Mouse (Mus musculus) gastrocnemius, postnatal 4 days (tissue): ENCODE measurements around the gene Adgrf4. TPM values are rescaled to one million over a fixed set of nuclear protein-coding genes. Genes with fewer than 3 reads are reported as not detected.

Experiments used
- DNase-seq, 2 experiments: peaks; one replicate each; pipeline ENCODE4 v3.0.0; 2021 to 2022; ENCODE audit warnings: low spot score in 2 of 2, mixed read lengths in 2 of 2
- long read RNA-seq, 2 experiments: library from polyadenylated mRNA; stranded (forward); transcript quantifications; one replicate each; pipeline ENCODE4 v2.0.0; 2021
- total RNA-seq, 2 experiments: library from RNA; stranded (reverse); gene quantifications; 2 replicates each; pipeline ENCODE4 v1.2.3; 2021

The Adgrf4 gene
- under 1 TPM; 0.29 TPM for total RNA-seq
- long read RNA-seq, experiment 1, partial matches to known transcripts: 0 of 1 reads
- long read RNA-seq, experiment 1, other reads (novel, unspliced or antisense): 0 of 1 reads
- long read RNA-seq, experiment 2: 0 reads

DNA sequence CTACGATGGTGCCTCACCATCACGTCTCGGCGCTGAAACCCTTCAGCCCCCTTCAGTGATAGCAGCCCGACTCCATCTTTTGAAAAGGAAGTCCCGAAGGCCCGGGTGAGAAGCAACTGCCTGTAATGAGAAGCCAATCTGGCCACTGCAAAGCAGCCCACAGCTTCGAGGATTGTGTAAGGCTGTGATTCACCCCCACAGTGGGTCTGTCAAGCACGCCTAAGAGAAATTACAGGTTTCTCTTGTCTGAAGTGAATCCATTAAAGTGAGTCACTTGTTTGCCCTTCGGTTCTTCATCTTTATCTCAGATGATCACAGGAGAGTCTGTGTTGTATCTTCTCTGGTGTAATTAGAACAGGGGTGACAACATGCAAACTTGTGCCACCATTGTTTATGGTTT is at the start of gene Adgrf4:
TSS of gene Adgrf4 (minus strand) at position 149 of the 400 bp plus-strand sequence.
- DNase-seq: no peak

DNA sequence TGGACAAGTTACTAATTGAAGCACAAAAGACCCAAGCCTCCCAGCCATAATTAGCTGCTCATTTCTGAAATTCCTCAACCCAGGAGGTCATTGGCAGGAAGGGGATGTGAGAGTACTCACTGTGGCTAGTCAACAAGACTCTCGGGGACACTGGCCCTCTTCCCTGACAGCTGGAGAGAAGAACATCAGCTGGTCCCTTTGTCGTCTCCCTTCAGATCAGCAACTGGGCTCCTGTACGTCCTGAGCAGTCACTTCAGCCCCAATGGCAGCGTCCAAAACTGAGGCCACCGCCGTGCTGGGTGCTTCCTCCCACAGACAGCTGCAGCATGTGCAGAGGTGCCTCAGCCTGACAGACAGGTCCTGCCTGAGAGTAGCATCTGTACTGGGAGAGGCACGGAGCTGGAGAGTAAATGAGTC is 49.7 kb upstream of the Adgrf4 start, which contains the start of gene Adgrf2:
TSS of gene Adgrf2 (minus strand) at position 379 of the 417 bp plus-strand sequence.
- peak in 1 of 2 experiments; percentile 29 for DNase-seq

DNA sequence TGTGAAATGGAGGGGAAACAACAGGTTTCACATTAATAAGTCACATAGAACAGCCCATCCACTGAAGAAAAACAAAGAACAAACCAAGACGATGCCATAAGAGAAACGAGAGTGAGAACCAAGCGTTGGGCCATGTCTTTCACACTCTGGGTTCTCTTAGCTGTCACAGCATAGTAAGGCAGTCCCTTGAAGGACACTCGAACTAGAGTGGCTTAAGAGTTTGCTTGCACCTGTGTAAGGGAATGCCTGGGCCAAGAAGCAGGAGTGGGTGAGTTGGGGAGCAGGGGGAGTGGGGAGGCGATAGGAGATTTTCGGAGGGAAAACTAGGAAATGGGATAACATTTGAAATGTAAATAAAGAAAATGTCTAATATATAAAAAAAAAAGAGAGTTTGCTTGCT is 46.7 kb upstream of the Adgrf4 start:
- DNase-seq: no peak

DNA sequence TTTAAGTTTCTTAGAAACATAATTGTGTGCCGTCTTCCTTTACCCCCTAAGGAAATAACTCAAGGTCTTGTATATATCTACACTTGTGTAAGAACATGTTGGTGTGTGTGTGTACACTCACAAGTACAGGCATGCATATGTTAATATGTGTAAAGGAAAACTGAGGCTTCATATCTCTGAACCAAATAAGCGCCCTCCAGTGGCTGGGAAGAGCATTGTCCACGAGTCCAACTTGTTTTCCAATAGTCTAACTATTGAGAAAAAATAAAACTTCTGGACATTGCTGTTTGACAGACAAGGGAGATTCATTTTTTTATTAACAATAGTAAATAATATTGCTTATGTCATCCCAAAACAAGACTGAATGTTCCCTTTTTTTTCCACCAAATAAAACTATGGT is 25.1 kb upstream of the Adgrf4 start:
- DNase-seq: no peak

DNA sequence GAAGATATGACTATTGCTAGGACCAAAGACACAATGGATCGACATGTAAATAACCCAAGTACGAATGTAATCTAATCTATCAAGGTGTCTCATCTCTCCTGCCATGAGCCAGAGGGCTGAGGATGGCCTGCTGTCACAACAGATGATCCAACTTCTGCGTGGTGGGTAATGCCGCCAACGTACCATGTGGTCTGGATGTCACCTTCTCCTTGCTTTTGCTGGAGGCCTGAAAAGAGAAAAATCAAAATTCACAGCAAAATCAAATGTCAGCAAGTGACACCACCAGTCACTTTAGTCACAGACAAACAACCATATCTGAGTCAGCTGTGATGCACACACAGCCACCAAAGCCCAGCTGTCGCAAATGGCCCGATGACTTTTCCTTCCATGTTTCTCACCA is 22.9 kb upstream of the Adgrf4 start:
- DNase-seq: no peak

DNA sequence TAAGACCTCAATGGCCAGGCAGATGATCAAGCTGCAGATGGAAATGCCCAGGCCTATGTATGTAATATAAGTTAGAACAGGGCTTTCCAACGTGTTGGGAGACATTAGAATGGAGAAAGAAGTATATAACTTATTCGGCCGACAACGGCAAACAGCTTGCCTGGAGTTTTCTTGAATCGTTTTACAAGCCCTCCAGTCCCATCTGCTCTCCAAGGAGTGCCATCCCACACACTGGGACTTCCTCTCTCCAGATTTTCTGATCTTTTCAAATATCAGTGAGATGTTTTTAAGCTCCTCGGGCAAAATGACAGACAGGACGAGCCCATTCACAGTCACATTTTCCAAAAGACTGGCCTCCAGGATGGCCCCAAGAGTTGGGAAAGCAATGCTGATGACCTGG is 18.6 kb upstream of the Adgrf4 start:
- no peak for DNase-seq

DNA sequence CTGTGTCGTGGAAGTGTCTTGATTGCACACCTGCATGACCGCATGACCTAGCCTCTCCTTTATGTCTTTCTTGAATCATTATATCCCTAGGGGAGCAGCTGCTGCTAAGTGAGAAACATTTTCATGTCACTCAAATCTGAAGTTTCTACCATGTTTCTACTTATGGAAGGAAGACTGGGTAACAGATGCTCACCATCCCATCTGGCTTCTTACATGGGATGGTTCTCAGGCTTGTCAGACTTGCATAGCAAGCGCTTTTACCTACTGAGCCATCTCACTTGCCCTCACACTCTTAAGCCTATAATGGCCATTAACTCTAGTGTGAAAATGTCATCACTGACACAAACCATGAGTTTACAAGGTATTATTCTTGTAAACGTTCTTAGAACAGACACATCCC is 13.5 kb upstream of the Adgrf4 start:
- DNase-seq: no peak

DNA sequence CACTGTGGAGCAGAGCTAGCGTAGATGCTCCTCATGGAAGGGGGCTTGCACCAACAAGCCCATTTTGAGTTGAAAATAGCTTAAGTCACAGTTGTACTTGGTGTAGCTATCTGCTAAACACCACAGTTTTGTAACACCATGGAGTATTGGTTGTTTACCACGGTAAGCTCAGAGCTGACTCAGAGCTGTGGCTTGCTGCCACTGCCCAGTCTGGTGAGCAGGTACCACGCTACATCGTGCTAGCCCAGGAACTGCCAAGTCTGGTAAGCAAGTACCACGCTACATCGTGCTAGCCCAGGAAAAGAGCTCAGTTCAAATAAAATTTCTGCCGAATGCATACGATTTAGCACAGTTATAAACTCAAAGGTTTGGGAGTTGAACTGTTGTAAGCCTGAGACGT is 10.1 kb upstream of the Adgrf4 start:
- no peak for DNase-seq

DNA sequence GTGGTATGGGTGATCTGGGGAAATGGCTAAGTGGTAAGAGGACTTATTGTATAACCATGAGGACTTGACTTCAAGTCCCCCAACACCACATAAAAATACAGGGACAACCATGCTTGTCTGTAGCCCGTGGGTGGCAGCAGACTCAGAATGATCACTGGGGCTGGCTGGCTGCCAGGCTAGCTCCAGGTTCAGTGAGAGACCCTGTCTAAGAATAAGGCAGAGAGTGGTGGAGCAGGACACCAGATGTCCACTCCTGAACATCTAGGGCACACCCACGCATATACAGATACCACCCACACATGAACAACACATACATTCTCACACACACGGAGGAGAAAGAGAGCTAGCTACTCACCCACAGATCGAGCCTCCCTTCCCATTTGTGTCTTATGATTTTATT is 2.6 kb upstream of the Adgrf4 start:
- peak in 1 of 2 experiments; percentile 16 for DNase-seq

DNA sequence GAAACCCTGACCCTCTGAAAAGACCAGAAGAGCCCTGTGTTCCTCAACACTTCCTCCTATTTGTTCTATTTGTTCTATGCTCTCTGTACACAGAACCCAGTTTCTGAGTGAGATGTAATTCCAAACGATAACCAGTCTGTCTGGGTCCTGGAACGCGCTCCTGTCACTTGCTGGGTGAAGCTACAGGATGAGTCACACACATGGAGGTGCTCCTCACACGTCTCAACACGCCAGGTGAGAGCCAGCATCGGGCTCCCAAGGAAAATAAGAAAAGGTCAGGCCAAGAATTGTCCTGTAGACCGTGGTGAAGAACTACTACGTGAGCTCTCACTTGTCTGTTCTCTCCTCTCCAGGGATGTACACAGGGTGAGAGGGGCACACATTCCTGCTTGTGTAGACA is 1.6 kb downstream of the Adgrf4 start:
- no peak for DNase-seq

DNA sequence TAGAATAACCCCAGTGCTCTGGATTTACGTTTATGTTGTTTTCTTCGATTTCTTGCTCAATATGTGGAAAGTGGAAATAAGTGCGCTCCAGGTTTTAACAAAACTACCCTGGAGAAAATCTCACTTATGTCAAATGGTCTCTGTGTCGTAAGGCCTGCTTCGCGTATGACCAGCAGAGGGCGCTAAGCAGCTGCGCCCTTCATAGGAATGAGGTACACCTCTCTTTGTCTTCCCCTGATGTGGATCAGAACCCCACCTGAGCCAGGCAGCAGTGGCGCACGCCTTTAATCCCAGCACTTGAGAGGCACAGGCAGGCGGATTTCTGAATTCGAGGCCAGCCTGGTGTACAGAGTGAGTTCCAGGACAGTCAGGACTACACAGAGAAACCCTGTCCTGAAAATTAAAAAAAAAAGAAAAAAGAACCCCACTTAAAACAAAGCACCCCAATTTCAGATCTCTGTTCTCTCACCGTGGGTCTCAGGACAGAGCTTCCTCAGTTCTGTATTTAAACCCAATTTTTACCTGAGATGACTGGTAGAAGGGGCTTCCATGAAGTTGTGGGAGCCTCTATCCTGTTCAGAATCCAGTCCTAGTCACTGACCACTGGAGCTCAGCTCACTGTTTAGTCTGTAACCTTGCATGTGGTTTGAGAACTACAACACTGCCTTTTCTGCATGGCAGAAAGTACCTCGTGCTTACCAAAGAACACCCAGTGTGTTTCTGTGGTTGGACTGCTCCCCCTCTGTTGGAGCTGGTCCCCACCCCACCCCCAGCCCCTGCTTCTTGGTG is 33.3 kb downstream of the Adgrf4 start:
- peak in 1 of 2 experiments; percentile 31 for DNase-seq

DNA sequence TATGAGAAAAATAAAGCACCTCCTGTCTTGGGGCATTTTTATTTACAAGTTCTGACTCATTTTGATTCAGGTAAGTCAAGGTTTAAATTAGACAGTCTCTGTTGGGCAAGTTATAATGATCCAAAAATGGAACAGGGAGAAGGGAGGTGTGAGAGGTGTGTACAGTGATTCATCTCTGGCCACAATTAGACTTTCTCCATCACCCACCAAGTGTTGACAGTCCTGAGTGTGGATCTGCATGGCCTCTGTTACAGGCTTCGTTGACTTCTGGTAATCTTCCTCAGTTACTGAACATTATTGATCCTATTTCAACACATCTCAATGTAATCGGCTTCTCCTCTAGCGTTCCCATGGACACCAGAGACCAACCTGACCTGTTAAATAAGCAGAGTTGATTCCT is 48.7 kb downstream of the Adgrf4 start:
- no peak for DNase-seq

DNA sequence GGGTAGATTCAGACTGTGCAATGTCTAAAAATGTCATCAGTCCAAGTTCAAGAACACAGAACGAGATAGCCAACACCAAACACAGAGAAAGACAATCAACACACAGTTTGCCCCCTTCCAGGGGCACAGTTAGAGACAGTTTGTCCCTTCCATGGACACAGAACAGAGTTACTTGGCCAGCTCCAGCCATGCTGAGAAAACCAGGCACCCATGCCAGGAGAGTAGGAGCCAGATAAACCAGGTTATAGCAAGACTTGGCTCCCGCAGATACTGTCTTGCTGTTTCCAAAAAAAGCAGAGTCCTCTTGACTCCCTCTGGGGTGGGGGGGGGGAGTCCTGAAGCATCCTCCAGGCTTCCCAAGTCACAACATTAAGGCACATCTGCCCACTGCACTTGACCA is 61.9 kb downstream of the Adgrf4 start:
- no peak for DNase-seq

DNA sequence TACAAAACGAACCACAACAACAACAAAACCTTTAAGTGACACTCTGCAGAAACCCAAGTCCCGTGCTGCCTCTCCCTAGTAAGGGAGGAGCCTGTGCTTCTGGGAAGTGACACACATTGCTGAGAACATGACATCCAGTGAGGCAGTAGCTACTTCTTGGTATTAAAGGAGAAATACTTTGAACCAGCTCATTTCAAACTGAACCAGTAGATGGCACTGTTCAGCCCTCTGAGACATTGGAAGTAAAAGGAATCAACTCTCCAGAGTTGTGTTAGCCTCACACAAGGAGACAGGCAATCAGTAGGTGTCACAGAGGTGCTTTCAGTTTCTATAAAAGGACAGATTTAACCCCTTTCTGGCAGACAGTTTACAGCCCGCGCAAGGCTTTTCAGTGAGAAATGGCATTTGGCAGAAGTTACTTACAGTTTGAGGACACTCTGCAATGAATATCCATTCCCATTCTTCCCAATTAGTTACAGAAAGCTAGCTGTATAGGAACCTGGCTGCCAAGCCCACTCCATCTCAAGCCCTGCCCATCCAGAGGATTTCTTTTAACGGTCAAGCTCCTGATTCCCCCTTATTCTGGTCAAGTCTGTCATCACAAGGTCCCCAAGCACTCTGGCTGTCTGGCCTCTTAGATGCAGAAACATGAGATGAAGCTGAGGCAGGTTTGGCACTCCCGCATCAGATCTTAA is 78.9 kb downstream of the Adgrf4 start:
- no peak for DNase-seq

DNA sequence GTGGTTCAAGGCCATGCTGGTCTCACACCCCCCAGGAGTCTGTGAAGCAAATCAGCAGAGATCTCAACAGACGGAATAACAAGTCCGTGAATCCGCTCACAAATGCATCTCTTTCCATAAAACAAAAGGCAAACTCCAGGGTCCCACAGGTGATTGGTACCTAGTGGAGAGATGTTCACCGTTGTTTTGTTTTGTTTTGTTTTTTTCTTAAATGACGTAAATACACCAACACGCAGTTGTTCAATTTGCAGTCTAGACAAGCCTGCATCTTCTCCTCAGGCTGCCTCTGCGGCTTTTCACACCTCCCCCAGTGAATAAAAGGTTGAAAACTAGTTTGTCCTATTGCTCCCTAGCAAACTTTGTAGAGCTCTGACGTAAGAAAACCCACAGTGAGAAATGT is 80.8 kb downstream of the Adgrf4 start, which contains the start of gene Opn5:
TSS of gene Opn5 (minus strand) at position 101 of the 400 bp plus-strand sequence.
- no peak for DNase-seq

DNA sequence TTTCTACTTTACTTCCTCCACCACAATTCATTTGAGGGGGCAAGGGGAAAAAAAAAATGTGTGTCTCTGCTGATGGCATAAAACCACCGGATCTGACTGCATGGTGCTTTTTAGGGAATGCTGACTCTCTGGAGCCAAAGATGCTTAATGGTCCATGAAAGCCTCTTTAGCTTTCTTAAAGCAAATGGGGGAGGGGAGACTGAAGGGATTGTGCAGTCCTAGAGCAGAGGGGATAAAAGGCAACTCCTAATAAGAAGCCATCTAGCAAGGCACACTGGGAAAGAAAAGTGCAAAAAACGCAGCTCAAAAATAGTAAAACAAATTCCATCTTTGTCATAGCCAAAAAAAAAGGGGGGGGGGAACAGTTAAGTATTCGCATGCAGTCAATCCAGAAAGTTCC is 83.8 kb downstream of the Adgrf4 start:
- DNase-seq: no peak

Other genes starting within 250 kb of the Adgrf4 start
- gene Opn5, start 80.9 kb downstream of the Adgrf4 start, total RNA-seq: not detected
- gene Adgrf2, start 49.9 kb upstream of the Adgrf4 start, total RNA-seq: under 1 TPM; 0.26 to 0.29 TPM
- 10 to 100 TPM; 35.0 to 37.1 TPM for gene Cd2ap, start 184.4 kb upstream of the Adgrf4 start, total RNA-seq